Mouse (Mus musculus) adrenal gland, adult 8-10 months (tissue): Measurements from ENCODE around the gene Hagh. TPM values are rescaled to one million over a fixed set of nuclear protein-coding genes. Genes with fewer than 3 reads are reported as not detected.

Source experiments
- DNase-seq: peaks from one replicate; pipeline ENCODE4 v3.0.0; 2022
- total RNA-seq, 4 experiments: library from RNA; stranded (reverse); gene quantifications; 2 replicates each; pipeline ENCODE4 v1.2.4; 2022

Hagh gene
- total RNA-seq, 4 experiments from 2014 or later, result 81.9 to 99.1 (median 92.7) TPM

DNA sequence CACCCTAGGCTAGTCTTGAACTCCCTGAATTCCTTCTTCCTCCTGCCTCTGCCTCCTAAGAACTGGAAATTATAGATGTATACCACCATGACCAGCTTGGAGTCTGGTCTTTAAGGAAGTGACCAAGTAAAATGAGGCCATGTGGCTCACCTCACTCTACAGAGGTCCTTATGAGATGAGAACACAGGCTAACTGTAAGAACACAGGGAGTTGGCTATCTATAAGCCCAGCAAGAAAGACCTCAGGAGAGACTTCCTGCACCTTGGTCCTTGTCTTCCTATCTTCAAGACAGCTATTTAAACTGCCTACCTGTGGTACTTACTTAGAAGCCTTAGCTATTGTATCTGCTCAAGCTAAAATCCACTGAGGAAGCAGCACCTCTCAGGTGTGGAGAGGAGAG lies 74.0 kb downstream of the Hagh start:
- no peak for DNase-seq

Other genes with a start within 250 kb of the Hagh start
- gene Tsc2, start 207.5 kb upstream of the Hagh start, total RNA-seq, result 100 to 1,000 TPM in 3 of 4 experiments, 10 to 100 TPM in 1; 79.2 to 135 (median 111) TPM
- gene Nthl1, start 207.5 kb upstream of the Hagh start, total RNA-seq, result 10 to 100 TPM in 3 of 4 experiments, 1 to 10 TPM in 1; 9.0 to 17.3 (median 12.1) TPM
- gene Slc9a3r2, start 189.8 kb upstream of the Hagh start, total RNA-seq, result 10 to 100 TPM; 45.9 to 78.6 (median 73.7) TPM
- not detected for gene Npw, start 181.7 kb upstream of the Hagh start, total RNA-seq
- gene Zfp598, start 170.5 kb upstream of the Hagh start, total RNA-seq, result 10 to 100 TPM; 44.9 to 59.4 (median 50.8) TPM
- gene Syngr3, start 150.2 kb upstream of the Hagh start, total RNA-seq, result 1 to 10 TPM; 2.4 to 5.5 (median 3.8) TPM
- gene Gfer, start 144.0 kb upstream of the Hagh start, total RNA-seq, result 10 to 100 TPM; 31.7 to 35.6 (median 32.6) TPM
- gene Noxo1, start 143.9 kb upstream of the Hagh start, total RNA-seq, result 10 to 100 TPM in 1 of 4 experiments, 1 to 10 TPM in 3; 2.8 to 14.8 (median 7.5) TPM
- 10 to 100 TPM; 34.3 to 40.5 (median 38.2) TPM for gene Tbl3, start 132.5 kb upstream of the Hagh start, total RNA-seq
- not detected for gene Rnf151, start 122.1 kb upstream of the Hagh start, total RNA-seq
- gene Rps2, start 122.0 kb upstream of the Hagh start, total RNA-seq, result 100 to 1,000 TPM; 571 to 651 (median 615) TPM
- gene Ndufb10, start 115.7 kb upstream of the Hagh start, total RNA-seq, result 100 to 1,000 TPM; 199 to 268 (median 237) TPM
- under 1 TPM in 1 of 4 experiments, not detected in 3; 0.49 TPM for gene Rpl3l, start 112.3 kb upstream of the Hagh start, total RNA-seq
- gene Msrb1, start 103.5 kb upstream of the Hagh start, total RNA-seq, result 10 to 100 TPM; 87.3 to 91.3 (median 89.0) TPM
- 1 to 10 TPM; 1.7 to 2.8 (median 2.4) TPM for gene Hs3st6, start 87.2 kb upstream of the Hagh start, total RNA-seq
- 1 to 10 TPM in 2 of 4 experiments, under 1 TPM in 2; 0.52 to 2.7 (median 1.1) TPM for gene Meiob, start 35.9 kb upstream of the Hagh start, total RNA-seq
- gene Fahd1, start 10.2 kb downstream of the Hagh start, total RNA-seq, result 10 to 100 TPM; 26.4 to 36.0 (median 32.1) TPM
- 1 to 10 TPM; 2.0 to 5.8 (median 2.7) TPM for gene Igfals, start 25.9 kb downstream of the Hagh start, total RNA-seq
- gene Nubp2, start 46.2 kb downstream of the Hagh start, total RNA-seq, result 10 to 100 TPM; 58.9 to 66.0 (median 61.5) TPM
- gene Spsb3, start 46.5 kb downstream of the Hagh start, total RNA-seq, result 10 to 100 TPM; 31.5 to 34.0 (median 33.7) TPM
- gene Eme2, start 54.9 kb downstream of the Hagh start, total RNA-seq, result 10 to 100 TPM; 43.6 to 80.7 (median 66.3) TPM
- gene Mrps34, start 55.0 kb downstream of the Hagh start, total RNA-seq, result 100 to 1,000 TPM; 120 to 201 (median 138) TPM
- gene Nme3, start 56.4 kb downstream of the Hagh start, total RNA-seq, result 100 to 1,000 TPM in 2 of 4 experiments, 10 to 100 TPM in 2; 73.5 to 148 (median 104) TPM
- 100 to 1,000 TPM in 3 of 4 experiments, 10 to 100 TPM in 1; 96.1 to 271 (median 177) TPM for gene Mapk8ip3, start 96.8 kb downstream of the Hagh start, total RNA-seq
- 10 to 100 TPM; 28.0 to 38.5 (median 30.7) TPM for gene Jpt2, start 120.5 kb downstream of the Hagh start, total RNA-seq
- gene Cramp1l, start 175.6 kb downstream of the Hagh start, total RNA-seq, result 10 to 100 TPM; 22.0 to 33.2 (median 25.4) TPM
- 10 to 100 TPM; 31.7 to 45.0 (median 38.1) TPM for gene Ift140, start 175.9 kb downstream of the Hagh start, total RNA-seq
- 10 to 100 TPM; 35.3 to 56.0 (median 52.6) TPM for gene Tmem204, start 243.4 kb downstream of the Hagh start, total RNA-seq